18 mouse cellular contexts compared by ENCODE assay signal in the genomic region with DNA sequence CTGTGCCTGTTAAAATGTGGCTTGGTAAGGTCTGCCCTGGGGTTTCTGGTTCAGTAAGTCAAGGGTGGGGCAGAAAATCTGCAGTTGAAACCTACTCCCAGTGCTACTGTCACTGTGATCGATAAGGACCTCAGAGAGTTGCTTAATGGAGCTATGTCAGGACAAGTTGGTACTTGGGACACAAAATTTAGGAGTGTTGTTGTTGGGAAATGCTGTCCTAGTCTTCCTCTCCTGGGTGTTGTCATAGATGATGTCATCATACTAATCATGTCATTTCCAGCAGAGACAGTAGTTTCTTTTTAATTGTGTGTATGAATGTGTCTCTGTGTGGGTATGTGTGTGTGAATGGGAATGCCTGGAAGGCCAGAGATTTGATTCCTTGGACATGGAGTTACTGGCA. TPM values are rescaled to one million over a fixed set of nuclear protein-coding genes. Genes with fewer than 3 reads are reported as not detected.
"Had no signal": no experiment of that assay in that cellular context is flagged by ENCODE, and none has a peak within 500 bp of the region (broad histone marks: within the 10 kb centered on the region; RNA-seq: fewer than 3 reads in every experiment).

No protein-coding gene starts in this region.

- H3K27me3 ChIP-seq: lung, embryonic 15.5 days; midbrain, embryonic 12.5 days; neural tube, embryonic 12.5 days; stomach, embryonic 15.5 days had no signal

- H3K27ac ChIP-seq: liver, embryonic 14.5 days; lung, embryonic 15.5 days; macrophage; midbrain, embryonic 10.5 days; midbrain, embryonic 12.5 days; neural tube, embryonic 12.5 days; stomach, embryonic 15.5 days had no signal

- H3K36me3 ChIP-seq: lung, embryonic 15.5 days; midbrain, embryonic 10.5 days; midbrain, embryonic 12.5 days; neural tube, embryonic 12.5 days; stomach, embryonic 15.5 days had no signal

- DNase-seq: lung, adult 2 months; lung, postnatal 14 days; lung, postnatal 36 days; midbrain, embryonic 14.5 days; right cerebral cortex, postnatal 25 days; thymus, postnatal 14 days; thymus, postnatal 36 days had no signal

- H3K4me1 ChIP-seq: midbrain, embryonic 10.5 days; midbrain, embryonic 12.5 days; neural tube, embryonic 12.5 days; stomach, embryonic 15.5 days had no signal

- H3K9ac ChIP-seq: liver, embryonic 14.5 days; lung, embryonic 15.5 days; midbrain, embryonic 12.5 days; neural tube, embryonic 12.5 days; stomach, embryonic 15.5 days had no signal

- H3K4me3 ChIP-seq: lung, embryonic 15.5 days; midbrain, embryonic 10.5 days; midbrain, embryonic 12.5 days; neural tube, embryonic 12.5 days; stomach, embryonic 15.5 days had no signal

- ATAC-seq: lung, postnatal 0 days had no signal

- H3K9me3 ChIP-seq: lung, embryonic 15.5 days; midbrain, embryonic 10.5 days; midbrain, embryonic 12.5 days; neural tube, embryonic 12.5 days; stomach, embryonic 15.5 days had no signal

- H3K4me2 ChIP-seq: liver, embryonic 11.5 days; lung, embryonic 15.5 days; midbrain, embryonic 12.5 days; neural tube, embryonic 12.5 days; stomach, embryonic 15.5 days had no signal

RNA-seq across cellular contexts. Expression of gene Fbp1, which starts 39.4 kb away (rescaled TPM):
- total RNA-seq: midbrain, postnatal 0 days; neutrophil, adult 5-6 weeks had no signal
- polyA plus RNA-seq: liver, embryonic 11.5 days; midbrain, embryonic 12.5 days; midbrain, embryonic 14.5 days had no signal
